ENCODE assay signal across 8 mouse cellular contexts in genomic region chr7:128611799-128612411, GRCm38 (mm10). TPM values are rescaled to one million over a fixed set of nuclear protein-coding genes. Genes with fewer than 3 reads are reported as not detected.
DNase-seq lines count a peak whose midpoint lies in the region; ATAC-seq and TF ChIP-seq lines count a peak whose summit lies in the region.

No protein-coding gene starts in this region.

- TF ChIP-seq POLR2A in MEL (IDR thresholded peaks at IDR 0.05; ENCODE audit: control insufficient read depth in 1 of 2, insufficient read depth in 1 of 2, low read depth in 1 of 2, low read length in 2 of 2, poor library complexity in 1 of 2) = no peak

- H3K4me2 ChIP-seq in heart, embryonic 13.5 days = peak overlapping the region; percentile 90
- H3K4me2 ChIP-seq in neural tube, embryonic 15.5 days = peak overlapping the region; percentile 91

- 16% methylated on average over 22 of the region's 22 CpGs for WGBS in heart, embryonic 13.5 days
- WGBS in neural tube, embryonic 15.5 days = 21% methylated on average over 21 of the region's 22 CpGs

- ATAC-seq in heart, embryonic 13.5 days (ENCODE audit: extremely low read depth, insufficient number of reproducible peaks, low FRiP score, low TSS enrichment) = no peak
- ATAC-seq in neural tube, embryonic 15.5 days (ENCODE audit: low FRiP score) = no peak; the same call in 1 of the 2 replicates

- no peak for TF ChIP-seq EP300 in MEL (IDR thresholded peaks at IDR 0.05; ENCODE audit: low read depth in 1 of 2, low read length in 2 of 2)

- peak overlapping the region; percentile 63 for H3K4me3 ChIP-seq in C2C12 (ENCODE audit: insufficient read depth, poor library complexity, severe bottlenecking)
- H3K4me3 ChIP-seq in MEL (ENCODE audit: control insufficient read depth in 1 of 2, insufficient read depth in 1 of 2, low read depth in 2 of 2, low read length in 2 of 2) = peak overlapping the region; percentile 83 to 91
- peak overlapping the region; percentile 89 for H3K4me3 ChIP-seq in heart, embryonic 13.5 days
- H3K4me3 ChIP-seq in neural tube, embryonic 15.5 days (replicated peaks) = peak overlapping the region; percentile 88

- H3K9me3 ChIP-seq in MEL (replicated peaks; ENCODE audit: insufficient read depth, low read length) = no peaks in the 10 kb centered on the region
- peaks cover 3% of the 10 kb centered on the region; the same call in 1 of the 2 replicates for H3K9me3 ChIP-seq in heart, embryonic 13.5 days
- H3K9me3 ChIP-seq in neural tube, embryonic 15.5 days (replicated peaks) = no peaks in the 10 kb centered on the region

- TF ChIP-seq RAD21 in MEL (IDR thresholded peaks at IDR 0.05; ENCODE audit: low read depth, low read length) = no peak

- H3K79me2 ChIP-seq in C2C12 (ENCODE audit: control insufficient read depth, insufficient read depth) = peaks cover 41% of the 10 kb centered on the region
- peaks cover 18% of the 10 kb centered on the region for H3K79me2 ChIP-seq in MEL (ENCODE audit: control insufficient read depth, insufficient read depth, low read length, poor library complexity)

- no peaks in the 10 kb centered on the region for H3K27me3 ChIP-seq in C2C12 (ENCODE audit: control insufficient read depth, insufficient read depth, insufficient read length)
- H3K27me3 ChIP-seq in MEL (ENCODE audit: control insufficient read depth in 1 of 2, insufficient read depth in 2 of 2, low read length in 2 of 2) = no peaks in the 10 kb centered on the region
- H3K27me3 ChIP-seq in heart, embryonic 13.5 days (replicated peaks) = no peaks in the 10 kb centered on the region
- H3K27me3 ChIP-seq in neural tube, embryonic 15.5 days (replicated peaks) = no peaks in the 10 kb centered on the region

- no peaks in the 10 kb centered on the region for H3K36me3 ChIP-seq in C2C12 (ENCODE audit: control insufficient read depth, insufficient read depth)
- peaks cover 0 to 10% of the 10 kb centered on the region in 2 experiments; a peak in 2 of 4 replicates for H3K36me3 ChIP-seq in MEL (ENCODE audit: control insufficient read depth in 1 of 2, insufficient read depth in 2 of 2, low read length in 2 of 2)
- H3K36me3 ChIP-seq in heart, embryonic 13.5 days = no peaks in the 10 kb centered on the region
- H3K36me3 ChIP-seq in neural tube, embryonic 15.5 days = no peaks in the 10 kb centered on the region

- no peak for TF ChIP-seq CTCF in C2C12 (IDR thresholded peaks at IDR 0.05; ENCODE audit: control insufficient read depth, insufficient read depth, insufficient read length)
- TF ChIP-seq CTCF in MEL (IDR thresholded peaks at IDR 0.05 in 2 of 3, conservative IDR thresholded peaks at IDR 0.05 in 1 of 3; ENCODE audit: control insufficient read depth in 1 of 3, insufficient read depth in 1 of 3, low read depth in 2 of 3, low read length in 3 of 3, poor library complexity in 1 of 3, severe bottlenecking in 1 of 3) = no peak

- H3K27ac ChIP-seq in MEL (ENCODE audit: control insufficient read depth, low read depth, low read length) = peak overlapping the region; percentile 43
- H3K27ac ChIP-seq in heart, embryonic 13.5 days (replicated peaks) = peak overlapping the region; percentile 76
- H3K27ac ChIP-seq in neural tube, embryonic 15.5 days (replicated peaks) = peak overlapping the region; percentile 76

- H3K4me1 ChIP-seq in MEL (ENCODE audit: control insufficient read depth in 1 of 2, insufficient read depth in 2 of 2, low read length in 2 of 2) = peaks cover 7 to 10% of the 10 kb centered on the region in 2 experiments
- H3K4me1 ChIP-seq in heart, embryonic 13.5 days = peaks cover 17% of the 10 kb centered on the region
- peaks cover 15% of the 10 kb centered on the region for H3K4me1 ChIP-seq in neural tube, embryonic 15.5 days

- peak overlapping the region; percentile 92 for H3ac ChIP-seq in C2C12 (ENCODE audit: control insufficient read depth, insufficient read length, low read depth)

- peaks cover 12% of the 10 kb centered on the region for H3K79me3 ChIP-seq in C2C12 (ENCODE audit: low read depth)

- H3K9ac ChIP-seq in MEL (ENCODE audit: control insufficient read depth, low read depth, low read length, poor library complexity, severe bottlenecking) = peak overlapping the region; percentile 88
- peak overlapping the region; percentile 92 for H3K9ac ChIP-seq in heart, embryonic 13.5 days
- H3K9ac ChIP-seq in neural tube, embryonic 15.5 days (replicated peaks) = peak overlapping the region; percentile 87

- DNase-seq in MEL (ENCODE audit: low read depth, low spot score) = peak; percentile 70
- peak; percentile 44 to 47 for DNase-seq in kidney, postnatal 36 days
- DNase-seq in retina, embryonic 14.5 days (ENCODE audit: low spot score) = no peak
- DNase-seq in layer of hippocampus, adult 18-20 months (ENCODE audit: low spot score in 2 of 2) = no peak
- DNase-seq in c-Kit-positive CD71-positive TER-119-positive erythroid progenitor cells, embryonic 14.5 days (ENCODE audit: low spot score) = no peak

TF ChIP-seq in C2C12, 6 proteins besides CTCF, POLR2A, EP300 and RAD21:
- TF ChIP-seq CEBPB (IDR thresholded peaks at IDR 0.05; ENCODE audit: low read depth) (no peak), MYOD1 (IDR thresholded peaks at IDR 0.05; ENCODE audit: control insufficient read depth, insufficient read length, low read depth) (no peak), MYOG (IDR thresholded peaks at IDR 0.05; ENCODE audit: control insufficient read depth, extremely low read depth, insufficient read length) (no peak), FOSL1 (IDR thresholded peaks at IDR 0.05; ENCODE audit: insufficient read depth, low read length, poor library complexity, severe bottlenecking) (no peak), USF1 (IDR thresholded peaks at IDR 0.05; ENCODE audit: low read depth) (no peak), MAX (IDR thresholded peaks at IDR 0.05) (no peak)

TF ChIP-seq in MEL, 35 proteins besides CTCF, POLR2A, EP300 and RAD21:
- no peak for TF ChIP-seq ZC3H11A (IDR thresholded peaks at IDR 0.05; ENCODE audit: low read depth, low read length)
- TF ChIP-seq USF2 (IDR thresholded peaks at IDR 0.05; ENCODE audit: borderline replicate concordance in 1 of 2, insufficient read depth in 1 of 2, low read depth in 1 of 2, low read length in 2 of 2) = no peak
- TF ChIP-seq SIN3A (IDR thresholded peaks at IDR 0.05; ENCODE audit: low read length) = peak; percentile 20; the same call in 1 of the 2 replicates
- no peak for TF ChIP-seq POLR2AphosphoS5 (IDR thresholded peaks at IDR 0.05; ENCODE audit: borderline replicate concordance, low read depth, low read length)
- TF ChIP-seq GATA1 (IDR thresholded peaks at IDR 0.05; ENCODE audit: low read depth, low read length) = no peak
- TF ChIP-seq TCF12 (IDR thresholded peaks at IDR 0.05; ENCODE audit: low read depth, low read length) = no peak
- no peak for TF ChIP-seq TAL1 (IDR thresholded peaks at IDR 0.05; ENCODE audit: low read length)
- 0 out of 2 replicates have a peak, but pooled peaks have one; percentile 9 for TF ChIP-seq MXI1 (IDR thresholded peaks at IDR 0.05; ENCODE audit: low read depth, low read length)
- no peak for TF ChIP-seq MAX (IDR thresholded peaks at IDR 0.05; ENCODE audit: low read length)
TF ChIP-seq in MEL: peak in this region for 2.

RNA-seq across cellular contexts. Expression of gene Inpp5f, which starts 0.8 kb away (rescaled TPM):
- 6.1 TPM for polyA plus RNA-seq in C2C12 (2012; fragmentation: generic; extraction: Trizol)
- total RNA-seq in MEL (2012; rRNA removed) = 9.5 and 9.9 TPM in 2 replicates
- polyA plus RNA-seq in MEL (2012; ENCODE audit: insufficient read depth in 1 of 2, insufficient read length in 2 of 2, low read depth in 1 of 2, low replicate concordance in 2 of 2, missing spikeins in 1 of 2) = 10 to 100 TPM in 1 of 2 experiments, not detected in 1; 14.3 TPM
- polyA plus RNA-seq in heart, embryonic 13.5 days (2015; fragmentation: Nextera tagmentation; extraction: Ambion mirVana) = 10.0 and 11.7 TPM in 2 replicates
- polyA plus RNA-seq in neural tube, embryonic 15.5 days (2015; fragmentation: Nextera tagmentation; extraction: Ambion mirVana) = 398 and 441 TPM in 2 replicates
- total RNA-seq in layer of hippocampus, adult 18-20 months (2021) = 100 to 1,000 TPM; 107 to 113 TPM

Comparison
In these comparisons a context has a peak if more than half of its experiments do, and no peak if none do; other contexts are left out.
1. DNase-seq: peak in MEL (single experiment) and kidney, postnatal 36 days (2 of 2); none in retina, embryonic 14.5 days (single experiment), layer of hippocampus, adult 18-20 months (0 of 2) and c-Kit-positive CD71-positive TER-119-positive erythroid progenitor cells, embryonic 14.5 days (single experiment).
2. RNA of gene Inpp5f, which starts 0.8 kb away (polyA plus RNA-seq): 398 to 441 TPM in neural tube, embryonic 15.5 days; 14.3 TPM in MEL, 10.0 to 11.7 TPM in heart, embryonic 13.5 days and 6.1 TPM in C2C12 (single experiment); every median in the first group is over 10 times any median in the second.
3. Peak in every context shown above with its lines, with median percentiles within 50 percentile points of each other: H3K4me3 ChIP-seq, H3K27ac ChIP-seq and H3K9ac ChIP-seq.